Mouse (Mus musculus): ENCODE results near the gene Plau.

DNA sequence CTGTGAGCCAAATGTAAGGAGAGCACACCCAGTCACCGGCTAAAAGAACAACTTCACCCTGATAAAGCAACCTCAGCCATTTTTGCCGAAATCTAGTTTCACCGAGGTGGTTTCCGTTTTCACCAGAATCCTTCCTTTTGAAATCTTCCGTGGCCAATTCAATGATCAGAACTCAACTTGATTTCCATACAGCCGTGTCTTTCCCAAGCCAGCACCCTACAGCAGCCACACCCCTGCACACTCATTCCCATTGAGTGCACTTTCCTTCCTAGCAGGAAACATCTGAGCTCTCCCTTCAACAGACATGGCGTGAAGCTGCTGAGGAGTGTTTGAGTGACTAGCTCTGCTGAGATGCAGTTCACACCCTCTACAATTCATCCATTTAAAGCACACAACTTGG is 9.8 kb downstream of the Plau start:
- TF ChIP-seq POLR2A (IDR thresholded peaks at IDR 0.05; ENCODE audit: low read depth, low read length): no peak
- TF ChIP-seq CTCF (IDR thresholded peaks at IDR 0.05; ENCODE audit: borderline replicate concordance, insufficient read depth, low read length): no peak
